Mouse (Mus musculus): ENCODE results near the gene Fam181a. TPM values are rescaled to one million over a fixed set of nuclear protein-coding genes. Genes with fewer than 3 reads are reported as not detected.

The Fam181a gene
- polyA plus RNA-seq, 1 experiment from 2014 or later, result 0.19 TPM

Other genes starting within 250 kb of the Fam181a start
- 0.53 TPM in 1 of 2 replicates, not detected in the other for gene Prima1, start 68.8 kb upstream of the Fam181a start, polyA plus RNA-seq (2014; fragmentation: Nextera tagmentation; extraction: Ambion mirVana)
- gene Asb2, start 45.0 kb downstream of the Fam181a start, polyA plus RNA-seq (2014; fragmentation: Nextera tagmentation; extraction: Ambion mirVana), result 235 and 254 TPM in 2 replicates
- gene Otub2, start 77.7 kb downstream of the Fam181a start, polyA plus RNA-seq (2014; fragmentation: Nextera tagmentation; extraction: Ambion mirVana), result 13.8 and 14.8 TPM in 2 replicates
- gene 9330161L09Rik, start 96.8 kb downstream of the Fam181a start, polyA plus RNA-seq (2014; fragmentation: Nextera tagmentation; extraction: Ambion mirVana), result 0.68 and 1.0 TPM in 2 replicates
- gene Ddx24, start 114.9 kb downstream of the Fam181a start, polyA plus RNA-seq (2014; fragmentation: Nextera tagmentation; extraction: Ambion mirVana), result 55.5 and 62.9 TPM in 2 replicates
- gene Ifi27, start 123.2 kb downstream of the Fam181a start, polyA plus RNA-seq (2014; fragmentation: Nextera tagmentation; extraction: Ambion mirVana), result 34.7 and 38.4 TPM in 2 replicates
- gene Ifi27l2a, start 132.7 kb downstream of the Fam181a start, polyA plus RNA-seq (2014; fragmentation: Nextera tagmentation; extraction: Ambion mirVana), result 17.6 and 21.7 TPM in 2 replicates
- gene Ifi27l2b, start 146.2 kb downstream of the Fam181a start, polyA plus RNA-seq (2014; fragmentation: Nextera tagmentation; extraction: Ambion mirVana), result 0.68 TPM in 1 of 2 replicates, not detected in the other
- 0.19 and 0.26 TPM in 2 replicates for gene Ppp4r4, start 221.3 kb downstream of the Fam181a start, polyA plus RNA-seq (2014; fragmentation: Nextera tagmentation; extraction: Ambion mirVana)